Mouse (Mus musculus): ENCODE results near the gene March9. TPM values are rescaled to one million over a fixed set of nuclear protein-coding genes. Genes with fewer than 3 reads are reported as not detected.
"Not testable (repeated sequence)": the region's sequence is repeated elsewhere in the genome, so short reads cannot be mapped to it uniquely, and the experiment has no call there.

March9 gene
- total RNA-seq, 2 experiments from 2014 or later = 0.45 to 1.2 TPM

DNA sequence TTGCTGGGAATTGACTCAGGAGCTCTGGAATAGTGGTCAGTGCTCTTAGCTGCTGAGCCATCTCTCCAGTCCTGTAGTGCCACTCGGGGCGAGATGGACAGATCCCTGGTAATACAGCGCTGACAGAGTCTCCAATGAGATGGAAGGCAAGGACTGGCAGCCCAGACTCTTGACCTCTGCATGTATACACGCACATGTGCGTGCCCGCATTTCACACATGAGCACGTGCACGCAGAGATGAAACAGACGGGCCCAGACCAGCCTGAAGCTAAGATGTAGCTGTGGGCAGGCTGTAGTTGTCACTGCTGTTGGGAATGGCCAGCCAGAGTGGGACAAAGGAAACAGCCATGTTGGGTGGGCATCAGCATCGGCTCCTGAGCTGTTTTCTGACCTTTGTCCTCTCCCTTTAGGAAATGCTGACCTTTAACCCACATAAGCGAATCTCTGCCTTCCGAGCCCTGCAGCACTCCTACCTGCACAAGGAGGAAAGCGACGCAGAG, 6.6 kb upstream of the March9 start:
- no peak overlapping the region for H3K27ac ChIP-seq
- TF ChIP-seq CTCF (IDR thresholded peaks at IDR 0.05) = no peak
- intact Hi-C loops (cut with DNase I) = no loop called here
- DNase-seq = peak; percentile 13
- no peak overlapping the region for H3K4me3 ChIP-seq

DNA sequence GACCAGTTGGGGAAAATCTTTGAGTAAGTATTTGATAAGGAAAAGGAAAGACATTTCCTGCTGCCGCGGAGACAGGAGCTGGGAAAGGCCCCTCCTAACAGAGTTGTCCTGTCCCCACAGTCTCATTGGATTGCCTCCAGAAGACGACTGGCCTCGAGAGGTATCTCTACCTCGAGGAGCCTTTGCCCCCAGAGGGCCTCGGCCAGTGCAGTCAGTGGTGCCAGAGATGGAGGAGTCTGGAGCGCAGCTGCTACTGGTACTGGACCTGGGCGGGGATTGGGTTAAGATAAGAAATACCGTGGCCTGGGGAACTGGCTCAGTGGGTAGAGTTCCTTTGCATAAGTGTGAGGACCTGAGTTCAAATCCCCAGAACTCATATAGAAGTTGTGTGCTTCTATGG, 6.0 kb upstream of the March9 start:
- peak; percentile 15 for DNase-seq
- intact Hi-C loops (cut with DNase I) = no loop called here

DNA sequence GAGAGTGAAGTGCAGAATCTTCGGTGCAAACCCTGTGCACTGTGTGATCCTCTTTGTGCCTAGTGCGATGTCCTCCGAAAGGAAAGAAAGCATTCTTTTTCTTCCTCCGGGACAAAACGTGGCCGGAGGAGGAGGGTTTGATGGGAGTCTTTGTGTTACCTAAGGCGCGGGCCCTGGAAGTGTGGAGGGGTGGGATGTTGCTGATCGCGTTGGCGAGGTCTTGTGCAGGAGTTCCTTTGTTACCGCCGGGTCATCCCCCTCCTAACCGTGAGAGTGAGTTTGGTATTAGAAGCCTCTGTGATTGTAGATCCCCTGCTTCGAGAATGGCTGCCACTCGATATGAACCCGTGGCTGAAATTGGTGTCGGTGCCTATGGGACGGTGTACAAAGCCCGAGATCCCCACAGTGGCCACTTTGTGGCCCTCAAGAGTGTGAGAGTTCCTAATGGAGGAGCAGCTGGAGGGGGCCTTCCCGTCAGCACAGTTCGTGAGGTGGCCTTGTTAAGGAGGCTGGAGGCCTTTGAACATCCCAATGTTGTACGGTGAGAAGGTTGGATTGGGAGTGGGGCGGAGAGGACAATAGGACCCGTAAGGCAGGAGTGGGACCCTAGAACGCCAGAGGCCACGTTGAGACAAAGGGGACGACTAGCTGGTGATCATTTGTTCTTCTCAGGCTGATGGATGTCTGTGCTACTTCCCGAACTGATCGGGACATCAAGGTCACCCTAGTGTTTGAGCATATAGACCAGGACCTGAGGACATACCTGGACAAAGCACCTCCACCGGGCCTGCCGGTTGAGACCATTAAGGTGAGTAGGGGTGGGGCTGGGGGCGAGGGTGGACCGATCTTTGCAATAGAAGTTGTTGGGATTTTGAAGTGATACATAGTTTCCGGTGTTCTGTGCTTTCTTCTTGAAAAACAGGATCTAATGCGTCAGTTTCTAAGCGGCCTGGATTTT, 4.2 kb upstream of the March9 start:
- no peak for TF ChIP-seq CTCF (IDR thresholded peaks at IDR 0.05)
- intact Hi-C loops (cut with DNase I) = no loop called here
- peak overlapping the region; percentile 95 for H3K27ac ChIP-seq
- DNase-seq = peak; percentile 14
- H3K4me3 ChIP-seq = peak overlapping the region; percentile 92

More for the DNA sequence above, 6.0 kb upstream of the March9 start:
- no peak overlapping the region for H3K27ac ChIP-seq
- H3K4me3 ChIP-seq = no peak overlapping the region
- TF ChIP-seq CTCF (IDR thresholded peaks at IDR 0.05) = no peak

DNA sequence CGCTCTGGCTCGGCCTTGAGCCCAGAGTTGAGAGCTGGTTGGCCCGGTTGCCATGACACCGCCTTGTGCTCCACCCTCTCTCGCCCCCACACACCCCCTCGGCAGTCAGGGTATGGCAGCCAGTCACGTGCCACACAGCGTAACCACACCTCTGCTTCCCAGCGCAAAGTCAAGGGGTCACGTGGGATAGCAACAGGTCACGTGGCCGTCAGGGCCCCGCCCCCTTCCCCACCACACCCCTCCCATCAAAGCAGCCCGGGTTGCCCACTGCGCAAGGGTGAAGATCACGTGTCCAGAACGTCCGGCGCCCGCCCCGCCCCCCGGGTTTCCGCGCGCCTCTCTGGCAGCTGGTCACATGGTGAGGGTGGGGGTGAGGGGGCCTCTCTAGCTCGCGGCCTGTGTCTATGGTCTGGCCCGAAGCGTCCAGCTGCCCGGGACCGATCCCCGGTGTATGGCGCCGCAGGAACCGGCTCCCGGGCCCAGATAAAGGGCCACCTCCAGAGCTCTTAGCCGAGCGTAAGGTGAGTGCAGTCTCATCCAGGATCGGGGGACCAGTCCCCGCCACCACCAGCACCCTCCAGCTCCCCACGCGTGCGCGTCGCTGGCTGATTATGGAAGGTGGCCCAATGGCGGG, 3.4 kb upstream of the March9 start, which contains the start of gene Cdk4:
Gene Cdk4 (plus strand): TSS at position 296 of the 634 bp plus-strand sequence.
- H3K27ac ChIP-seq = peak within 1 kb of the TSS; percentile 95
- 0 out of 2 replicates have a peak, but pooled peaks have one; percentile 2 for TF ChIP-seq CTCF (IDR thresholded peaks at IDR 0.05)
- H3K4me3 ChIP-seq = peak within 1 kb of the TSS; percentile 92
- intact Hi-C loops (cut with DNase I) = no loop called here
- DNase-seq = peak; percentile 99

DNA sequence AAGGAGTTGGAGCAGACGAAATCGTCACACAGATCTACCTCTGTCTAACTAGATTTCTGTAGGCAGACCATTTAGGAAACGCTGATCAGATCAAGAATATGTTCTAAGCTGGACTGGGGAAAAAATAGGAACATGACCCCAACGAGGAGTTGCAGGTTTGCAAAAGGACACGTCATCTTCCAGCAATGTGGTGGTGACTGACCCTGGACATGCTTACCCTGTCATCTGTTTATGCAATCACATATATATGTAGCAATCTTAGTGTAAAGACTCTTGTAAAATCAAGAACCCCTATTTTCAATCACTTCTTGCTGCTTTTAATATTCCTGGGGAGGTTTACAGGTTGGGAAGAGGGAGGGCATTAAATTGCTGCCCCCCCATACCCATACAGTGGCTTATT, 2.5 kb upstream of the March9 start:
- no peak for TF ChIP-seq CTCF (IDR thresholded peaks at IDR 0.05)
- Histone ChIP-seq H3K4me3 (peak overlapping the region; percentile 92; the same call in 1 of the 2 replicates), H3K27ac (peak overlapping the region; percentile 58; the same call in 1 of the 2 replicates)
- intact Hi-C loops (cut with DNase I) = no loop called here
- DNase-seq = peak; percentile 5

DNA sequence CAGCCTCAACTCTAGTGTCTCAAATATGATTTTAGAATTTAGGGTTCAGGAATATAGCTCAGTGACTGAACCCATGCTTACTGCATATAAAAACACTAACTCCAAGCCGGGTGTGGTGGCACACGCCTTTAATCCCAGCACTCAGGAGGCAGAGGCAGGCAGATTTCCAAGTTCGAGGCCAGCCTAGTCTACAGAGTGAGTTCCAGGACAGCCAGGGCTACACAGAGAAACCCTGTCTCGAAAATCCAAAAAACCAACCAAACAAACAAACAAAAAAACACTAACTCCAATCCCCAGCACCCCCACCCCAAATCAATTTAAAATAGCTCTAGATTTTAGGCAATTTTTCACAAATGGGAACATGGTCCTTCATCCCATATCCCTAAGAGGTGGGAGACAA, 2.1 kb upstream of the March9 start:
- H3K4me3 ChIP-seq; intact Hi-C loops (cut with DNase I); DNase-seq; H3K27ac ChIP-seq: not testable (repeated sequence)

DNA sequence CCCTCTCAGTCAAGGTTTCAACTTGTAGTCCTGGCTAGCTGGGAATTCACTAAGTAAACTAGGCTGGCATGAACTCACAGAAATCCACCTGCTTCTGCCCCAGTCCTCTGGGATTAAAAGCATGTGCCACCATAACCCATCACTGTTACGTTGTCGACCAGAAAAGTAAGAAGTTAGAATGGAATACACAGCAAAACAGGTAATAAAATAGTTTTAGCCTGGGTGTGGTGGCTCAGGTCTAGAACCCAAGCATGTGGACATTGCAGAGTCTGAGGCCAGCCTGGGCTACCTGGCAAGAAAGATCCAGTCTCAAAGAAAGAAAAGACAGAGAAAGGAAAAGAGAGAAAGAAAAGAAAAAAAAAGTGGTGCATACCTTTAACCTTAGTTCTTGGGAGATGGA, 1.5 kb upstream of the March9 start:
- no peak overlapping the region for H3K27ac ChIP-seq
- no peak for TF ChIP-seq CTCF (IDR thresholded peaks at IDR 0.05)
- H3K4me3 ChIP-seq = no peak overlapping the region
- no peak for DNase-seq
- intact Hi-C loops (cut with DNase I) = no loop called here

DNA sequence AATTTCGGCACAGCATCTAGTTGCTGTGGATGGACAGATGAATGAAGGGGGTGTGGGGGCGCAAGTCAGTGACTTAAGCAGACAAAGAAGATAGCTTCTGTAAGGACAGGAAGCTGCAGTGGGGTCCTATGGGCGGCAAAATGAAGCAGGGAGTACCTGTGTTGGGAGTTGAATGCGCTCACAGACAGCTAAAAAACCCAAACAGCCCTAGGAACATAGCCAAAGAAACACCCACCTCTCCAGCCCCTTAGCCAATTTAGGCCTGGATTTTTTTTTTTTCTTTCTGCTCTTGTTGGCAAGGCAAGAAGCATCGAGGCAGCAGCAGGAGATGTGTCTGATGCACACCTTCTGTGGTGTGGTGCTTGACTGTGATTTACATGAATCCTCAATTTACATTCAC, 1.1 kb upstream of the March9 start:
- H3K4me3 ChIP-seq = no peak overlapping the region
- intact Hi-C loops (cut with DNase I) = no loop called here
- no peak for TF ChIP-seq CTCF (IDR thresholded peaks at IDR 0.05)

DNA sequence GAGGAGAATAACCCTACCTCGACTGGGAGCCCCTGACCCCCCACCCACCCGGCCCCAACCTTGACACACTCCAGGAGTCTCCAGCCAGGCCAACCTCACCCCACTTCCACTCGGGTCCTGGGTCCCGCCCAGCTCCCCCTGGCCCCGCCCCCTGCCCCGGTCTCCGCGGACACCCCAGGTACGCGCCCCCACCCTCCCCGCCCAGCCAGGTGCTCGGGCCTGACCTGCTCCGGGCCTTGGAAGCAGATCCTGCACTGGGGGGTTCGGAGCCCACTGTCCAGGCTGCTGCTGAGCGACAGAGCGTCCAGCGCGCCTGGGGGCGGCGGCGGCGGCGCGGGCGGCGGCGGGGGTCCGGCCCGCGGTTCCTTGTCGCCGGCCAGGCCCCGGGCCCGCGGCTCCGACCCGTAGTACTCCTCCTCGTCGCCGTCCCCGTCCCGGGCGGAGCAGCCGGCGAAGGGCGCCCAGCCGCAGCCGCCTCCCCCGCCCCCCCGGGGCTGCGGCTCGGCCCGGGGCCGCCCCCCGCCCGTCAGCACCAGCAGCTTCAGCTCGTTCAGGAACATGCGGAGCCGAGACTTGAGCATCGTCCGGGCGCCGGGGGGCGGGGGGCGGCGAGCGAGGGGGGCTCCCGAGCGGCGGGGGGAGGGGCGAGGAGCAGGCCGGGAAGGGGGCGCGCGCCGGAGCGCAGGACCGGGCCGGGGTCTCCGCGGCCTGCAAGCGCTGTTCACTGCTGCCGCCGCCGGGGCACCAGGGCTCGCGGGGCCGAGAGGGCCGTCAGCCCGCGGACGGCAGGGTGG, 613 bp downstream of the March9 start:
- intact Hi-C loops (cut with DNase I) = no loop called here
- Histone ChIP-seq H3K27ac (peak overlapping the region; percentile 48), H3K4me3 (peak overlapping the region; percentile 89)
- TF ChIP-seq CTCF (IDR thresholded peaks at IDR 0.05) = no peak
- DNase-seq = peak; percentile 24

More for the DNA sequence above, 1.1 kb upstream of the March9 start:
- DNase-seq = no peak
- H3K27ac ChIP-seq = no peak overlapping the region

DNA sequence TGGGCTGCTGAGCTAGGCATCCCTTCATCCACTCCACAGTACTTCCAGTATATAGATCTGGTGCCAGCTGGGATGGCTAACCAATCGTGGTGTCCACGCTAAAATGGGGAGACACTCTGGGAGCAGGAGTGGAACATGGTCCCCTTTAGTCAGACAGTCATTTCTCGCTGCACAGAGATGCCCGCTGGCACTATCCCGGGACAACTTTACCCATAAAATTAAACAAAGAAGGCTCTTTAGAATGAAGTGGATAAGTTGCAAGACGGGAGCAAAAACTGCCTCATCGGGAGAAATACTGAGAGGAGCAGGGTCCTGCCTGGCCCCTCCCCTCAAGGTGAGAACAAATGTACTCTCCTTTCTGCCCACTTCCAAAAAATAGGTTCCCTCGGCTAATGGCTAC, 1.3 kb downstream of the March9 start:
- Histone ChIP-seq H3K4me3 (peak overlapping the region; percentile 89), H3K27ac (no peak overlapping the region)
- no peak for DNase-seq
- intact Hi-C loops (cut with DNase I) = no loop called here
- no peak for TF ChIP-seq CTCF (IDR thresholded peaks at IDR 0.05)

DNA sequence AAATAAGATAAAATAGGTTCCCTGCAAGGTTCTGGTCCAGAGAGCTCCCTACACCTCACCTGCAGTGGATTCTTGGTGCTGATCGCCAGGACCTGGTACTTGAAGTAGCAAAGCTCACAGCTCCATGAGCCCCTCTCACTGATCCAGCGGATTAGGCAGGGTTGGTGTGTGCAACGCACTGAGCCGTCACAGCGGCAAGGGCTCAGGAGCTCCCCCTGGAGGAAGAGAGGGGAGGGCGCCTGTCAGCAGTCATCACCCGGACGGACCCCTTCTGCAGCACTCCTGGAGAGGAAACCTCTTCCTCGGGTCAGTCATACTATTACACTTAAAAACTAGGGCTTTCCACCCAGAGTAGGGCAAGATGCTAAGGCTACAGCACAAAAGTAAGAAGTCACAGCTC, 1.8 kb downstream of the March9 start:
- Histone ChIP-seq H3K4me3 (peak overlapping the region; percentile 89), H3K27ac (no peak overlapping the region)
- TF ChIP-seq CTCF (IDR thresholded peaks at IDR 0.05) = peak; percentile 99
- peak; percentile 81 for DNase-seq
- intact Hi-C loops (cut with DNase I) = no loop called here

DNA sequence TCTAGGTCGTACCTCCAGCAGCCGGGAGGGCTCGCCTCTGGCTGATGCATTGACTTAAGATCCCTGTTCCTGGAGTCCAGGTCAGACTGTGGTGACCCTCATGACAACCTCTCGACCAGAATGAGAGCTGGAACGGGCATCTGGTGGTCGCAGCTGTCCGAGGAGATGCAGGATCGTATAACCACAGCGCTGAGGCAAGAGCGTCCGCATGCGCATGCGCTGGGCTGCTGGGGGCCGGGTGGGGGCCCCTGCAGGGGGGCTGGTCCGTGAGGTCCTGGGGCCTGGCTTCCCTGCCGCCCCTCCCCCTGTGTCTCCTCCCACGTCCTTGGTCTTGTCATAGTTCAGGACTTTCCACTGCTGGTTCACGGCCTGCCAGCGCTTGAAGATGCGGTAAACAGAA, 3.5 kb downstream of the March9 start:
- H3K27ac ChIP-seq = no peak overlapping the region
- TF ChIP-seq CTCF (IDR thresholded peaks at IDR 0.05) = no peak
- H3K4me3 ChIP-seq = no peak overlapping the region
- no peak for DNase-seq
- intact Hi-C loops (cut with DNase I) = no loop called here

All from gastrocnemius, adult 2 months (tissue).